Mouse (Mus musculus) G1E (cell line): ENCODE results near the gene Mkrn1.

Experiments used
- CTCF ChIP-seq: IDR thresholded peaks from 2 replicates; pipeline ENCODE4 v1.5.1; 2012; ENCODE audit warnings: low read depth, low read length, inconsistent platforms, mixed read lengths
- GATA1 ChIP-seq: IDR thresholded peaks from 2 replicates; pipeline ENCODE4 v1.6.1; 2012; ENCODE audit warnings: borderline replicate concordance, low read length, inconsistent platforms, mixed read lengths
- GATA2 ChIP-seq: IDR thresholded peaks from 2 replicates; pipeline ENCODE4 v1.6.1; 2012; ENCODE audit warnings: low read depth, low read length, inconsistent platforms, borderline replicate concordance
- POLR2AphosphoS5 ChIP-seq: IDR thresholded peaks from 2 replicates; pipeline ENCODE4 v1.6.1; 2012; ENCODE audit warnings: low read depth, low read length, inconsistent platforms; ENCODE audit not compliant: insufficient replicate concordance
- TAL1 ChIP-seq: conservative IDR thresholded peaks from 2 replicates; pipeline ENCODE4 v1.6.1; 2012; ENCODE audit warnings: low read depth, low read length, inconsistent platforms, mixed read lengths

- TF ChIP-seq CTCF (no peak), GATA1 (no peak), TAL1 (no peak), POLR2AphosphoS5 (no peak), GATA2 (no peak)
Observed at GRCm38 (mm10) chr6:39381125-39381880, 39.0 kb downstream of the Mkrn1 start, which contains the start of gene Rab19.
